Mouse (Mus musculus): ENCODE measurements around the gene Shld2.
A peak's percentile ranks its signal among the peaks of the same experiment; 100 is the strongest.
"Not testable (repeated sequence)": the region's sequence is repeated elsewhere in the genome, so short reads cannot be mapped to it uniquely, and the experiment has no call there.

Gene Shld2

GRCm38 (mm10) chr14:34281736-34282269 lies 28.5 kb downstream of the Shld2 start:
- no peak for DNase-seq (ENCODE audit: extremely low read depth, low read depth)

GRCm38 (mm10) chr14:34280798-34281197 lies 29.5 kb downstream of the Shld2 start:
- DNase-seq (ENCODE audit: extremely low read depth, low read depth), result peak; percentile 6

- DNase-seq (ENCODE audit: extremely low read depth, low read depth), result no peak
These were observed 30.6 kb downstream of the Shld2 start for GRCm38 (mm10) chr14:34279726-34280125.

- no peak for DNase-seq (ENCODE audit: extremely low read depth, low read depth)
These were observed 35.1 kb downstream of the Shld2 start for GRCm38 (mm10) chr14:34275225-34275624.

- no peak for DNase-seq (ENCODE audit: extremely low read depth, low read depth)
These were observed 36.2 kb downstream of the Shld2 start for GRCm38 (mm10) chr14:34274141-34274540.

- DNase-seq (ENCODE audit: extremely low read depth, low read depth), result peak; percentile 16
These were observed 37.0 kb downstream of the Shld2 start for GRCm38 (mm10) chr14:34273280-34273679.

GRCm38 (mm10) chr14:34268046-34268445 lies 42.2 kb downstream of the Shld2 start:
- no peak for DNase-seq (ENCODE audit: extremely low read depth, low read depth)

GRCm38 (mm10) chr14:34258525-34258924 lies 51.8 kb downstream of the Shld2 start:
- not testable (repeated sequence) for DNase-seq (ENCODE audit: extremely low read depth, low read depth)

GRCm38 (mm10) chr14:34253261-34253660 lies 57.0 kb downstream of the Shld2 start:
- no peak for DNase-seq (ENCODE audit: extremely low read depth, low read depth)

GRCm38 (mm10) chr14:34252470-34253145 lies 57.7 kb downstream of the Shld2 start:
- no peak for DNase-seq (ENCODE audit: extremely low read depth, low read depth)

GRCm38 (mm10) chr14:34240676-34241075 lies 69.6 kb downstream of the Shld2 start:
- DNase-seq (ENCODE audit: extremely low read depth, low read depth), result no peak

GRCm38 (mm10) chr14:34240263-34240662 lies 70.0 kb downstream of the Shld2 start:
- DNase-seq (ENCODE audit: extremely low read depth, low read depth), result peak; percentile 52

- peak; percentile 39 for DNase-seq (ENCODE audit: extremely low read depth, low read depth)
These were observed 75.5 kb downstream of the Shld2 start for GRCm38 (mm10) chr14:34234630-34235380.

GRCm38 (mm10) chr14:34233846-34234245 lies 76.4 kb downstream of the Shld2 start:
- no peak for DNase-seq (ENCODE audit: extremely low read depth, low read depth)

- no peak for DNase-seq (ENCODE audit: extremely low read depth, low read depth)
These were observed 77.2 kb downstream of the Shld2 start for GRCm38 (mm10) chr14:34232866-34233680.

GRCm38 (mm10) chr14:34232340-34232739 lies 78.0 kb downstream of the Shld2 start:
- no peak for DNase-seq (ENCODE audit: extremely low read depth, low read depth)

- DNase-seq (ENCODE audit: extremely low read depth, low read depth), result no peak
These were observed 81.3 kb downstream of the Shld2 start for GRCm38 (mm10) chr14:34228830-34229506.

- DNase-seq (ENCODE audit: extremely low read depth, low read depth), result no peak
These were observed 82.3 kb downstream of the Shld2 start for GRCm38 (mm10) chr14:34227981-34228380.

GRCm38 (mm10) chr14:34226566-34226965 lies 83.7 kb downstream of the Shld2 start:
- DNase-seq (ENCODE audit: extremely low read depth, low read depth), result no peak

- no peak for DNase-seq (ENCODE audit: extremely low read depth, low read depth)
These were observed 84.3 kb downstream of the Shld2 start for GRCm38 (mm10) chr14:34225986-34226385.

- no peak for DNase-seq (ENCODE audit: extremely low read depth, low read depth)
These were observed 86.9 kb downstream of the Shld2 start for GRCm38 (mm10) chr14:34223362-34223898.
